Mouse (Mus musculus) cortical plate, adult 2 months (tissue): ENCODE results near the gene Rps28.

Experiments
- CTCF ChIP-seq: fragments of 200-500 bp; IDR thresholded peaks from 2 replicates; pipeline ENCODE4 v1.5.1; 2011; ENCODE audit warnings: mild to moderate bottlenecking, control low read depth, low read length; ENCODE audit not compliant: insufficient read depth; ENCODE audit errors: extremely low read depth
- POLR2A ChIP-seq: fragments of 200-500 bp; IDR thresholded peaks from 2 replicates; pipeline ENCODE4 v1.6.1; 2011; ENCODE audit warnings: mild to moderate bottlenecking, low read length, control low read depth; ENCODE audit not compliant: insufficient read depth; ENCODE audit errors: extremely low read depth

- TF ChIP-seq CTCF (peak; percentile 77), POLR2A (no peak)
Measured at GRCm38 (mm10) chr17:33826850-33827249, 2.5 kb upstream of the Rps28 start.
